Mouse (Mus musculus) embryonic fibroblast, embryonic 13.5 days (primary cell): ENCODE measurements around the gene Zfp719.

Experiments used
- CTCF ChIP-seq: IDR thresholded peaks from 2 replicates; pipeline ENCODE4 v1.5.1; 2011; ENCODE audit warnings: mild to moderate bottlenecking, control low read depth, low read length, moderate library complexity, borderline replicate concordance; ENCODE audit not compliant: insufficient read depth
- POLR2A ChIP-seq: IDR thresholded peaks from 2 replicates; pipeline ENCODE4 v1.6.1; 2011; ENCODE audit warnings: low read depth, mild to moderate bottlenecking, control low read depth, low read length, moderate library complexity

DNA sequence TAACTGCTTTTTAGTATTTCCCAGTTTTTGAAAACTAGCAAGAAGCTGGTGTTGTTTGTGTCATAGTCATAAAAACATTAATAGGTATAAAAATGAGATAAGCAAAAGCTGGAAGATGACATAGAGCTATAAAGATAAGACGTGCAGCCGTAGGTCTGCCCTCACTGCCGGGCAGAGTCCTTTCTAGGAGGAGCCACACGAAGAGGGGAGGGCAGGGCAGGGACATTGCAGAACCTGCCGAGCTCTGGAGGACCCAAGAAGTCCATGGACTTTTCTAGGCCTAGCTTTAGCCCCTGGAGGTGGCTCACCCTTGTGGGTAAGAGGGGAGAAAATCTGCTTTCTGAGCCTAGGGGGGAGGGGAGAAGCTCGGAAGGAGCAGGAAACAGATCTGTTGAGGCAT is 55.1 kb downstream of the Zfp719 start, which contains the start of gene Ceacam18:
- TF ChIP-seq CTCF (no peak), POLR2A (no peak)
